Mouse (Mus musculus): ENCODE data around the gene Col9a1.

DNA sequence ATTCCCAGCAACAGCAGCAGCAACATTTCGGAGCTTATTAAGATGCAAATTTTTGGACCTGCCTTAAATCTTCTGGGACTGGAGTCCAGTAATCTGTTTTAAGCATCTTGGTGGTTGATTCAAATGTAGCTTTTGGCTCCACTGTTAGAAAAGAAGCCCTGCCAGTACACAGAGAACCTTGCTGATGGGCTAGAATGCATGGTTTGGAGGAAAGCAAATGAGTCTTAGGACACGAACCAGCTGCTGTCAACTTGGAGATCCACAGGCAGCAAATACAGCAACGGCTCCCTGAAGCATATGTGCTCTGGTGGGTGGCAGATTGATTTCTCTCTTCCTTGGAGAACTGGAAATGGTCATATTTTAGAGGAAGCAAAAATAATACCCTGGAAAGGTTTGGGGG is 4.8 kb upstream of the Col9a1 start:
- TF ChIP-seq CTCF (conservative IDR thresholded peaks at IDR 0.05; ENCODE audit: insufficient read depth, insufficient read length, low read depth, low read length) = no peak
- no peak for TF ChIP-seq POLR2A (IDR thresholded peaks at IDR 0.05; ENCODE audit: low read depth, low read length)
